Mouse (Mus musculus) liver, postnatal 0 days (tissue): ENCODE measurements around the gene Man1c1. TPM values are rescaled to one million over a fixed set of nuclear protein-coding genes. Genes with fewer than 3 reads are reported as not detected.

Experiments
- ATAC-seq: fragments of 200-750 bp; cut with Nextera tagmentation; 2 replicates; pipeline ENCODE4 v1.8.0; 2017; ENCODE audit warnings: mild to moderate bottlenecking, moderate library complexity
- DNase-seq: peaks from one replicate; pipeline ENCODE4 v3.0.0-alpha.2; 2016
- H3K27ac ChIP-seq: fragments of 300-500 bp; sonication (generic); 2 replicates; pipeline ENCODE4 v1.5.1; 2014; ENCODE audit warnings: antibody characterized with exemption, moderate library complexity, mild to moderate bottlenecking, low read depth
- H3K27me3 ChIP-seq: fragments of 300-500 bp; sonication (generic); 2 replicates; pipeline ENCODE4 v1.6.1; 2014; ENCODE audit warnings: low read length, control low read depth, mixed read lengths; ENCODE audit not compliant: insufficient read depth
- H3K36me3 ChIP-seq: fragments of 300-500 bp; sonication (generic); replicated peaks from 2 replicates; pipeline ENCODE4 v1.6.1; 2014; ENCODE audit warnings: mild to moderate bottlenecking, control low read depth, low read length, moderate library complexity, mixed read lengths; ENCODE audit not compliant: insufficient read depth
- H3K4me1 ChIP-seq: fragments of 300-500 bp; sonication (generic); 2 replicates; pipeline ENCODE4 v1.6.1; 2014; ENCODE audit warnings: antibody characterized with exemption, mild to moderate bottlenecking, control low read depth; ENCODE audit not compliant: insufficient read depth
- H3K4me2 ChIP-seq: fragments of 300-500 bp; sonication (generic); 2 replicates; pipeline ENCODE4 v1.6.1; 2014; ENCODE audit warnings: low read depth, mild to moderate bottlenecking, low read length, moderate library complexity, mixed read lengths
- H3K4me3 ChIP-seq: fragments of 300-500 bp; sonication (generic); 2 replicates; pipeline ENCODE4 v1.5.1; 2014; ENCODE audit warnings: low read depth, low read length
- H3K9ac ChIP-seq: fragments of 300-500 bp; sonication (generic); replicated peaks from 2 replicates; pipeline ENCODE4 v1.6.1; 2014; ENCODE audit warnings: mild to moderate bottlenecking, moderate library complexity
- H3K9me3 ChIP-seq: fragments of 300-500 bp; sonication (generic); 2 replicates; pipeline ENCODE4 v1.6.1; 2016; ENCODE audit warnings: mild to moderate bottlenecking, control low read depth, low read length, mixed read lengths
- CTCF ChIP-seq: sonication (generic); IDR thresholded peaks from 2 replicates; pipeline ENCODE4 v1.5.1; 2016; ENCODE audit warnings: antibody characterized with exemption, low read depth
- EP300 ChIP-seq: IDR thresholded peaks from 2 replicates; pipeline ENCODE4 v1.6.1; 2016; ENCODE audit warnings: antibody characterized with exemption, low read depth, mild to moderate bottlenecking
- WGBS: fragments of 180-500 bp; shearing (Covaris S2); extraction: QIAGEN DNeasy Blood & Tissue Kit; methylation state at CpG from one replicate; pipeline ENCODE4 v1.1.7; 2014; ENCODE audit not compliant: insufficient replicate concordance; 5-methylcytosine and 5-hydroxymethylcytosine counted together
- polyA plus RNA-seq: library from polyadenylated mRNA; unstranded; fragments of >200 nt; fragmentation: Nextera tagmentation; extraction: Ambion mirVana; gene quantifications from 2 replicates; pipeline ENCODE4 v1.2.1, GENCODE M21; 2015

The Man1c1 gene
- polyA plus RNA-seq, 1 experiment from 2014 or later, result 1.5 TPM

DNA sequence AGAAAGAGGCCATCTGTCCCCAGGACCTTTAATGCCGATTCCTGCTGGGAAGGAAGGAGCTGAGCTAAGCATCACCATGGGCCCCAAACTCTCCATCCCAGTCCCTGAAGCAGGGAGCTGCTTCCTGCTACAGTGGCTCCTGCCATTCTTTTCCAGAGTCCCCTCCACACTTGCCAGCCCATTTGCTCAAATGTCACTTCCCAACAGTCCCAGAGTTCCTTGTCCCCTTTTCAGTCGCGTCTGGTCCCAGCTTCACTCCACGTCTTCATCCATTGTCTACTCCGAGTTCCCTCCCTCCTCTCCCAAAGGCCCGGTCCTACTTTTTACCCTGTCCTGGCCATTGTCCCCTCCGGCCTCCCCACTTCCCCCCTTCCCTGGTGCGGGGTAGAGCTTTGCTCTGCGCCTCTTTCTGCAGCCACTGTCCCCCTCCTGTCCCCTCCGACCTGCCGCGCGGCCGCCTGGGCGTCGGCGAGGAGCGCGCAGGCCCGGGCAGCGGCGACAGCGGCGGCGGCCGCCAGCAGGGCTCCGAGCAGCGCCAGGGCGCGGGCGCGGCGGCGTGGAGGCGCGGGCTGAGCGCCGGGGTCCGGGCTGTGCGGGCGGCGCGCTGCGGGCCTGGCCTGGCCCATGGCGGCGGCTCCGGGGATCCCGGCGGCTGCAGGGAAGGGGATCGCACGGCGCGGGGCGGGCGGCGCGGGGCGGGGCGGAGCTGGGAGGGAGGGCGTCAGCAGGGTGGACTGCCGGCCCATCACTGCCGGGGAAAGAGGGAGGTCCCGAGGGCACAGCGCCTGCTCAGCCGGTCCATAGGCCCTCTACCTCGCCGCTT, 152.4 kb downstream of the Man1c1 start, which contains the start of gene Selenon:
Gene Selenon (minus strand): TSS at position 673 of the 823 bp plus-strand sequence.
- Histone ChIP-seq H3K27ac (0 out of 2 replicates have a peak within 1 kb of the TSS, but pooled peaks have one; percentile 40), H3K9ac (peak within 1 kb of the TSS; percentile 76), H3K4me1 (peaks cover 18% of the 10 kb centered on the region), H3K36me3 (no peaks in the 10 kb centered on the region; the same call in 1 of the 2 replicates), H3K4me2 (peak within 1 kb of the TSS; percentile 81), H3K4me3 (peak within 1 kb of the TSS; percentile 57), H3K27me3 (peaks cover 6% of the 10 kb centered on the region; the same call in 1 of the 2 replicates), H3K9me3 (peaks cover 5% of the 10 kb centered on the region; the same call in 1 of the 2 replicates)
- TF ChIP-seq CTCF, result no peak
- DNase-seq (peak; percentile 68), ATAC-seq (peak; percentile 48; the same call in 1 of the 2 replicates)
- WGBS, result 1% methylated on average over 50 of the region's 67 CpGs

GRCm38 (mm10) chr4:134549899-134550298, 154.2 kb downstream of the Man1c1 start:
- Histone ChIP-seq H3K27me3 (peaks cover 6% of the 10 kb centered on the region; the same call in 1 of the 2 replicates), H3K4me2 (no peak overlapping the region), H3K4me1 (peaks cover 18% of the 10 kb centered on the region), H3K27ac (no peak overlapping the region), H3K36me3 (no peaks in the 10 kb centered on the region; the same call in 1 of the 2 replicates), H3K9ac (no peak overlapping the region), H3K9me3 (peaks cover 5% of the 10 kb centered on the region; the same call in 1 of the 2 replicates), H3K4me3 (no peak overlapping the region)
- WGBS, result 97% methylated on average over 8 of the region's 8 CpGs
- ATAC-seq, result no peak
- peak; percentile 39 for TF ChIP-seq CTCF
- no peak for TF ChIP-seq EP300
- no peak for DNase-seq

DNA sequence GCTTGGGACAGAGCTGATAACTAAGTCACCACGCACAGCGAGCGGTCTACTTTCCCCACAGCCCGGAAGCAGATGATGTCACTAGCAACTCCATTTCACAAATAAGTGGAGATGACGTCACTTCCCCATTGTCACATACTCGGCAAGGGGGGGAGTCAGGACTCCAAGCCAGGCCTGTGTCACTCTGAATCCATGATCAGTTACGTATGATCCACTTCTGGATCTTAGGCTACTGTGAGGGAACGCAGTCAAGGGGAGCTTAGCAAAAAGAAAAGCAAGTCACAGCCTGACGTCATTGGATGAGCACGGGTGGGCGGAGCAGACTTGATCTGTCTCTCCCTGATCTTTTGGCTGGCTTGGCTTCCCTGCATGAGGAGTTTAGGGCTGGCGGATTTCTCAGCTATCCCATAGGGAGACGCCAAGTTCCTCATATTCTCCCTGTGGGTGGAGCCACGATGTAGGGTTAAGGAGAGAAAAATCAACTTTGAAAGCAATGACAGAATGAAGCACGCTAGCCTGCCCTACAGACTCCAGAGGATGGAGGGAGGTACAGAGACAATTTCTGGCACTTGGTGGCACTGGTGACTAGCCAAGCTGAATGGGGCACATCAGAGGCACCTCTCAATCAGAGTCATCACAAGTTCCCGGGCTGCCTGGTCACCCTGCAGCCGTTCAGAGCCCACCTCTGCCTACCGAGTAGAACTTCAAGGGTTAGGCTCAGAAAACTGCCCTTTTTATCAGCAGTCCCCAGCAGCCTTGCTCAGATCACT, 155.7 kb downstream of the Man1c1 start:
- peak; percentile 57 for DNase-seq

GRCm38 (mm10) chr4:134546814-134547705, 157.0 kb downstream of the Man1c1 start:
- peak; percentile 11; the same call in 1 of the 2 replicates for ATAC-seq
- WGBS, result 59% methylated on average over 9 of the region's 9 CpGs
- peak overlapping the region; percentile 51 for H3K4me2 ChIP-seq

More for the DNA sequence above, 155.7 kb downstream of the Man1c1 start:
- H3K27ac ChIP-seq, result peak overlapping the region; percentile 76; the same call in 1 of the 2 replicates
- no peak overlapping the region; the same call in 1 of the 2 replicates for H3K4me2 ChIP-seq
- TF ChIP-seq CTCF (peak; percentile 24), EP300 (no peak)
- ATAC-seq, result peak; percentile 50
- 50% methylated on average over 18 of the region's 18 CpGs for WGBS
- peaks cover 18% of the 10 kb centered on the region for H3K4me1 ChIP-seq
- peaks cover 3% of the 10 kb centered on the region; the same call in 1 of the 2 replicates for H3K36me3 ChIP-seq
- peaks cover 5% of the 10 kb centered on the region; the same call in 1 of the 2 replicates for H3K9me3 ChIP-seq
- H3K9ac ChIP-seq, result no peak overlapping the region; the same call in 1 of the 2 replicates
- H3K4me3 ChIP-seq, result no peak overlapping the region
- H3K27me3 ChIP-seq, result peaks cover 6% of the 10 kb centered on the region; the same call in 1 of the 2 replicates

GRCm38 (mm10) chr4:134543261-134543660, 160.8 kb downstream of the Man1c1 start:
- TF ChIP-seq EP300 (no peak), CTCF (peak; percentile 99)
- 3% methylated on average over 5 of the region's 5 CpGs for WGBS
- Histone ChIP-seq H3K4me1 (peaks cover 12% of the 10 kb centered on the region), H3K27ac (no peak overlapping the region), H3K4me2 (no peak overlapping the region), H3K36me3 (peaks cover 5% of the 10 kb centered on the region), H3K27me3 (no peaks in the 10 kb centered on the region), H3K9me3 (no peaks in the 10 kb centered on the region), H3K9ac (no peak overlapping the region), H3K4me3 (no peak overlapping the region)
- ATAC-seq, result peak; percentile 75
- peak; percentile 95 for DNase-seq

More at GRCm38 (mm10) chr4:134546814-134547705, 157.0 kb downstream of the Man1c1 start:
- Histone ChIP-seq H3K36me3 (peaks cover 3% of the 10 kb centered on the region), H3K4me1 (peaks cover 18% of the 10 kb centered on the region), H3K9me3 (peaks cover 5% of the 10 kb centered on the region; the same call in 1 of the 2 replicates), H3K9ac (0 out of 2 replicates have a peak overlapping the region, but pooled peaks have one; percentile 26), H3K27ac (peak overlapping the region; percentile 76), H3K4me3 (no peak overlapping the region), H3K27me3 (peaks cover 6% of the 10 kb centered on the region; the same call in 1 of the 2 replicates)
- TF ChIP-seq CTCF (no peak), EP300 (no peak)
- DNase-seq, result peak; percentile 46
